Mouse (Mus musculus) heart, embryonic 14.5 days (tissue): ENCODE results near the gene Bfar. TPM values are rescaled to one million over a fixed set of nuclear protein-coding genes. Genes with fewer than 3 reads are reported as not detected.
"Not testable (repeated sequence)": the region's sequence is repeated elsewhere in the genome, so short reads cannot be mapped to it uniquely, and the experiment has no call there.

Experiments
- ATAC-seq: fragments of 200-750 bp; cut with Nextera tagmentation; 2 replicates; pipeline ENCODE4 v1.8.0; 2017; ENCODE audit warnings: low read depth, moderate TSS enrichment; ENCODE audit not compliant: insufficient number of reproducible peaks, insufficient read depth, low FRiP score
- H3K27ac ChIP-seq, 2 experiments: fragments of 200-500 bp in 1 of 2; fragments of 300-500 bp in 1 of 2; sonication (generic) in 1 of 2; replicated peaks in 1 of 2; 2 replicates each; pipeline ENCODE4 v1.5.1; 2012 to 2014; ENCODE audit warnings: low read depth in 2 of 2, low read length in 2 of 2, control low read depth in 1 of 2, mild to moderate bottlenecking in 1 of 2, mixed read lengths in 1 of 2; ENCODE audit not compliant: control insufficient read depth in 1 of 2, insufficient read depth in 1 of 2
- H3K27me3 ChIP-seq: fragments of 300-500 bp; sonication (generic); 2 replicates; pipeline ENCODE4 v1.6.1; 2014; ENCODE audit warnings: mild to moderate bottlenecking, low read length, control low read depth; ENCODE audit not compliant: control insufficient read depth, insufficient read depth
- H3K36me3 ChIP-seq: fragments of 300-500 bp; sonication (generic); 2 replicates; pipeline ENCODE4 v1.6.1; 2014; ENCODE audit warnings: mild to moderate bottlenecking, control low read depth, low read length, mixed read lengths; ENCODE audit not compliant: control insufficient read depth, insufficient read depth
- H3K4me1 ChIP-seq, 2 experiments: fragments of 200-500 bp in 1 of 2; fragments of 300-500 bp in 1 of 2; sonication (generic) in 1 of 2; 2 replicates each; pipeline ENCODE4 v1.6.1; 2012 to 2014; ENCODE audit warnings: low read length in 2 of 2, control low read depth in 1 of 2, mixed read lengths in 1 of 2; ENCODE audit not compliant: control insufficient read depth in 2 of 2, insufficient read depth in 2 of 2
- H3K4me2 ChIP-seq: fragments of 300-500 bp; sonication (generic); 2 replicates; pipeline ENCODE4 v1.6.1; 2014; ENCODE audit warnings: mild to moderate bottlenecking, low read length
- H3K4me3 ChIP-seq, 2 experiments: fragments of 200-500 bp in 1 of 2; fragments of 300-500 bp in 1 of 2; sonication (generic) in 1 of 2; 2 replicates each; pipeline ENCODE4 v1.5.1; 2012 to 2014; ENCODE audit warnings: low read length in 2 of 2, mild to moderate bottlenecking in 2 of 2, control low read depth in 1 of 2, low read depth in 1 of 2, moderate library complexity in 1 of 2; ENCODE audit not compliant: control insufficient read depth in 1 of 2, insufficient read depth in 1 of 2
- H3K9ac ChIP-seq: fragments of 300-500 bp; sonication (generic); 2 replicates; pipeline ENCODE4 v1.6.1; 2014; ENCODE audit warnings: mild to moderate bottlenecking, low read length
- H3K9me3 ChIP-seq: fragments of 300-500 bp; sonication (generic); 2 replicates; pipeline ENCODE4 v1.6.1; 2016; ENCODE audit warnings: low read length, control low read depth; ENCODE audit not compliant: control insufficient read depth
- WGBS: fragments of 180-500 bp; shearing (Covaris S2); extraction: QIAGEN DNeasy Blood & Tissue Kit; methylation state at CpG from one replicate; pipeline ENCODE4 v1.1.7; 2014; 5-methylcytosine and 5-hydroxymethylcytosine counted together
- polyA plus RNA-seq: library from polyadenylated mRNA; unstranded; fragments of >200 nt; fragmentation: Nextera tagmentation; extraction: Ambion mirVana; gene quantifications from 2 replicates; pipeline ENCODE4 v1.2.1, GENCODE M21; 2014

Gene Bfar
- polyA plus RNA-seq, 1 experiment from 2014 or later = 42.8 TPM

DNA sequence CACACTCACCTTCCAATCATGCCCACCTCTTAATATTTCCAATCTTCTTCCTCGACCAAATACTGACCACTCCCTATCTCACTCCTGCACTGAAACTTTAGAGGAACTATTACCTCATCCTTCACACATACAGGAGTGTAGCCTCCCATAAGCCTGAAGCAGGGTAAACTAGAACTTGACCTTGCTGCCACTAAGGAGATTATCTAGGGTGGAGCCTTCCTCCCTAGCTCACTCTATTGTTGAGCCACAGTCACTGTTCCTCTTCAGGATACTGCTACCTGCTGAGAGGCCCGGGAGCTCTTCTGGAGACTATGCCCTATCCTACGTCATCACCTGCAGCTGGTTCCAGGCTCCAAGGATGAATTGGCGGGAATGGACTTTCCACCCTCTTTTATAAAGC lies 67.4 kb downstream of the Bfar start:
- H3K27ac ChIP-seq, H3K36me3 ChIP-seq, H3K9me3 ChIP-seq, H3K4me2 ChIP-seq, H3K4me3 ChIP-seq, H3K4me1 ChIP-seq, H3K27me3 ChIP-seq, H3K9ac ChIP-seq, ATAC-seq: not testable (repeated sequence)
- 54% methylated on average over 4 of the region's 4 CpGs for WGBS

DNA sequence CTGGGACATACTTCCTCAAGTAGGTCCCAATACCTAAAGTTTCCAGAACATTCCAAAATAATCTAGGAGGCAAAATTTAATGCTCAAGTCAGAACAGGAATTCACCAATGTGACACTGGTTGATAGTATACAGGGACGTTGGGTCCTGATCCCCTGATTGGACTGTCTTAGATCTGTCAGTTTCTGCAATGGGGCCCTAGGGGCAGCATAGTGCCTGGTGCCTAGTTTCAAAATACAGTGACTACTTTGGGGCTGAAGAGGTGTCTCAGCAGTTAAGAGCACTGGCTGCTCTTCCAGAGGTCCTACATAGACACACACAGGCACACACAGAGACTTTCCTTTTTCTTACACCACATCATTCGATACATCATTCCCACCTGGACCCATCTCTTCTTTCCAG lies 69.2 kb downstream of the Bfar start:
- 67% methylated on average over 2 of the region's 2 CpGs for WGBS
- H3K27me3 ChIP-seq = no peaks in the 10 kb centered on the region
- no peaks in the 10 kb centered on the region for H3K36me3 ChIP-seq
- no peaks in the 10 kb centered on the region for H3K4me1 ChIP-seq
- H3K9me3 ChIP-seq = no peaks in the 10 kb centered on the region
- no peak overlapping the region for H3K9ac ChIP-seq
- ATAC-seq = no peak
- no peak overlapping the region for H3K4me3 ChIP-seq
- no peak overlapping the region for H3K4me2 ChIP-seq
- H3K27ac ChIP-seq = no peak overlapping the region

DNA sequence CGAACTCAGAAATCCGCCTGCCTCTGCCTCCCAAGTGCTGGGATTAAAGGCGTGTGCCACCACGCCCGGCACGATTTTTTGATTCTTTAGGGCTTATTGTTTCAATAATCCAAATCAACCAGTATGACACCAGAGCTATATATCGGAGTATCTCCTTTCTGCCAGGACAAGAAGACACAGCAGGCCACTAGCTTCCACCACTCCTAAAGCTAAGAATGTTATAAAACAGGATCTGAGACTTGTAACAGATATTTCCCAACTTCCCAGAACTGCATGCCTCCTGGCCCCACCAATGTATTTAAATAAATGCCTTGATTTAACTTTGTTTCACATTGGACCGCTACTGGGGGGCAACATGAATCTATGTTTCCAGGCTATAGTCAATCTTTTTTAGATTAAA lies 76.0 kb downstream of the Bfar start:
- no peak for ATAC-seq
- WGBS = 91% methylated on average over 8 of the region's 8 CpGs
- Histone ChIP-seq H3K9me3 (no peaks in the 10 kb centered on the region), H3K27ac (no peak overlapping the region), H3K4me1 (no peaks in the 10 kb centered on the region), H3K9ac (no peak overlapping the region), H3K4me2 (no peak overlapping the region), H3K4me3 (no peak overlapping the region), H3K27me3 (0 out of 2 replicates have a peak, but pooled peaks cover 2% of the 10 kb centered on the region), H3K36me3 (no peaks in the 10 kb centered on the region)

DNA sequence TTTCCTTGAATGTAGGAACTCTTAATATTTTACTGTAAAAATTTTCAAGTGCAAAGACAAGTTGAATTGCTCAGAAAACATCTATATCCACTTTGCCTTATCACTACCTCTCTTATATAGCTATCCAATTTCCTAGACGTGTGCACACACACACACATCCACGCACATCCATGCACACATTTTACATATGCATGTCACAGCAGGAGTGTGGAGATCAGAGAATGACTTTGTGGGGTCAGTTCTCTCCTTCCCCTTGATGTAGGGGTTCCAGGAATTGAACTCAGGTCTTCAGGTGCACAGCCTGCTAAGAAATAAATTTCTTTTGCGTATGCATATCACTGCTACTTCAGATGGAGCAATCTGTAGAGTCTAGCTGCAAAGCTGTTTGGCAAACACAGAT lies 76.5 kb downstream of the Bfar start:
- no peaks in the 10 kb centered on the region for H3K9me3 ChIP-seq
- WGBS = 60% methylated on average over 3 of the region's 3 CpGs
- no peak for ATAC-seq
- H3K36me3 ChIP-seq = no peaks in the 10 kb centered on the region
- H3K4me3 ChIP-seq = no peak overlapping the region
- no peak overlapping the region for H3K9ac ChIP-seq
- no peak overlapping the region for H3K27ac ChIP-seq
- no peak overlapping the region for H3K4me2 ChIP-seq
- H3K4me1 ChIP-seq = no peaks in the 10 kb centered on the region
- 0 out of 2 replicates have a peak, but pooled peaks cover 2% of the 10 kb centered on the region for H3K27me3 ChIP-seq

DNA sequence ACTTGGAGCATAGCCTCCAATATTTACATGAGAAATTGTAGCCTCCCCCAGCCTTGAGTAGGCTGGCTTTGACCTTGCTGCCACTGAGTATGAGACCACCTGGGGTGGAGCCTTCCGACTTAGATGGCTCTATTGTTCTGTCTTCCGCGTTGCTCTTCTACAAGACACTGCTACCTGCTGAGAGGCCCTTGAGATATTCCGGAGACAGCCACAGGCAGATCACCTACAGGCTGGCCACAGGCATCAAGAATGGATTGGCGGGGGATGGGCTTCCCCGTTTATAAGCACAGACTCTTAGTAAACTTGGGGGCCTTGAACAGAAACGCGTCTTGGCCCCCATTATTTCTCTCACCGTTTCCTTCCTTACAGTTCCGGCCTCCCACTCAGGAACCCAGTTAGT lies 77.2 kb downstream of the Bfar start:
- H3K4me3 ChIP-seq, H3K4me1 ChIP-seq, H3K9ac ChIP-seq, H3K27me3 ChIP-seq, H3K36me3 ChIP-seq, H3K4me2 ChIP-seq, H3K27ac ChIP-seq, ATAC-seq, H3K9me3 ChIP-seq: not testable (repeated sequence)
- WGBS = 22% methylated on average over 10 of the region's 10 CpGs

DNA sequence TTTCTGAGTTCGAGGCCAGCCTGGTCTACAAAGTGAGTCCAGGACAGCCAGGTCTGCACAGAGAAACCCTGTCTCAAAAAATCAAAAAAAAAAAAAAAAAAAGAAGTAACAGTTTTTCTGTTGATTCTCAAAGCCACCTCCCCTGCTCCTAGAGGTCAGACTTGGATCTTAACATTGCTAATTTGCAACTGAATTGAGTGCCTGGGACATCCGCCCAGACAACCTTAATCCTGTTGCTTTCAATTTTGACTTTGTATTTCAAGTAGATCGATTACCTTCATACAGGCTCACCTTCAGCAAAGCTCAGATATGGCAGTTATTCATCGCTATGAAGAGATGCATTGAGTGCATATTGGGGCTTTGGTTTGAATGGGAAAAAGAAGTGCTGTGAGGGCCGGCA lies 77.6 kb downstream of the Bfar start:
- no peaks in the 10 kb centered on the region for H3K9me3 ChIP-seq
- H3K36me3 ChIP-seq = no peaks in the 10 kb centered on the region
- no peak overlapping the region for H3K27ac ChIP-seq
- H3K4me2 ChIP-seq = no peak overlapping the region
- no peak overlapping the region for H3K9ac ChIP-seq
- H3K4me3 ChIP-seq = no peak overlapping the region
- no peaks in the 10 kb centered on the region for H3K4me1 ChIP-seq
- ATAC-seq = no peak
- 66% methylated on average over 5 of the region's 5 CpGs for WGBS
- H3K27me3 ChIP-seq = 0 out of 2 replicates have a peak, but pooled peaks cover 2% of the 10 kb centered on the region

DNA sequence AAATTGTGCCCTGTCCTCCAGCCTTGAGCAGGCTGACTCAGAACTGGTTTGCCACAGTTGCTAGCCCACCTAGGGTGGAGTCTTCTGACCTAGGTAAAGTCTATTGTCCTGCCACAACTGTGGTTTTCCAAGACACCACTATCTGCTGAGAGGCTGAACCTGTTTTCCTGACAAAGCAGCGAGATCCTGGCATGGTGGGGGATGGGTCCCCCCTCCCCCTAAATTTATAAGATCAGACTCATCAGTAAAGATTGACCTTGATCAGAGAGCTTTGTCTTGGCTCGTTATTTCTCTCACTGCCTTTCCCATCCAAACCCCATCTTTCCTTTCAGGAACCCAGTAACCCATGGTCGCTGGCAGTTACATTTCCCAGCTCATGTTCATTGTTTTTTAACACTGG lies 78.3 kb downstream of the Bfar start:
- no peak for ATAC-seq

DNA sequence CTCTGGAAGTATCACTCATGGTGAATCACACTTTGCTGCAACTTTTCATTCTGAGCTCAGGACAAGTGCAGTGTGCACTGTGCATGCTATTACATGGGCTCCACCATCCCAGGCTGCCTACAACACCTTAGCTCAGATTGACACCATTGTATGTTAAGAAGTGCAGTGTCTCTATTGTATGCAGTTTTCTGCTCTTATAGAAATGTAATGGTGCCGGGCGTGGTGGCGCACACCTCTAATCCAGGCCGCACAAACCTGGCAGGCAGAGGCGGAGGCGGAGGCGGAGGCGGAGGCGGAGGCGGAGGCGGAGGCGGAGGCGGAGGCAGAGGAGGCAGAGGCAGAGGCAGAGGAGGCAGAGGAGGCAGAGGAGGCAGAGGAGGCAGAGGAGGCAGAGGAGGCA lies 79.0 kb downstream of the Bfar start:
- Histone ChIP-seq H3K27me3 (0 out of 2 replicates have a peak, but pooled peaks cover 2% of the 10 kb centered on the region), H3K4me2 (no peak overlapping the region), H3K4me1 (peaks cover 3 to 5% of the 10 kb centered on the region in 2 experiments; a peak in 1 of 4 replicates), H3K27ac (no peak overlapping the region), H3K9me3 (no peaks in the 10 kb centered on the region), H3K36me3 (no peaks in the 10 kb centered on the region), H3K9ac (no peak overlapping the region), H3K4me3 (no peak overlapping the region)
- no peak for ATAC-seq
- WGBS = 89% methylated on average over 13 of the region's 13 CpGs

More for the DNA sequence above, 78.3 kb downstream of the Bfar start:
- no peaks in the 10 kb centered on the region for H3K36me3 ChIP-seq
- WGBS = 52% methylated on average over 3 of the region's 3 CpGs
- H3K4me2 ChIP-seq = no peak overlapping the region
- H3K9me3 ChIP-seq = no peaks in the 10 kb centered on the region
- H3K27me3 ChIP-seq = 0 out of 2 replicates have a peak, but pooled peaks cover 2% of the 10 kb centered on the region
- no peak overlapping the region for H3K9ac ChIP-seq
- peaks cover under 1 to 2% of the 10 kb centered on the region in 2 experiments; a peak in 1 of 4 replicates for H3K4me1 ChIP-seq
- no peak overlapping the region for H3K4me3 ChIP-seq
- H3K27ac ChIP-seq = no peak overlapping the region
